Mouse (Mus musculus): ENCODE data around the gene Iqck.

DNA sequence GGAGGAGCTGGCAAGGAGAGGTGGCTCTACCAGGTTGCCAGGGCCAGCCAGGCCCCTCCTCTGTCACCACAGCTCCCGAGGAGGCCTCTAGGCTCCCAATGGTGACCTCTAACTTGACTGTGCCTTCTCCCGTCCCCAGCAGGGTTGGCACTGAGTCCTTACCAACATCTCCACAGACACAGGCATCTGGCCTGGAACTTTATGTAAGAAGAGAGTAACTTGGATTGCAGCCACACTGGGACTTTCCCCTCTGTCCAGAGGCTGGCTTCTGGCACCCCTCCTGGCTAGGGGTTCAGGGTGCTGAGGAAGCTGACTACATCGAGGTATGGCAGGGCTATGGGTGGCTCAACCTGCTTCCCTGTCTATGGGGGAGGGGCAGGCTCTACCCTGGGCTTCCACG lies 125.8 kb downstream of the Iqck start:
- TF ChIP-seq CTCF (IDR thresholded peaks at IDR 0.05) (no peak), POLR2A (IDR thresholded peaks at IDR 0.05; ENCODE audit: insufficient read depth, low read depth, low read length) (no peak)

Data from heart, adult 2 months (tissue).